Mouse (Mus musculus) layer of hippocampus, postnatal 14 days (tissue): ENCODE data around the gene Ccdc93. TPM values are rescaled to one million over a fixed set of nuclear protein-coding genes. Genes with fewer than 3 reads are reported as not detected.

Experiments
- DNase-seq, 2 experiments: peaks; one replicate each; pipeline ENCODE4 v3.0.0; 2021 to 2022; ENCODE audit warnings: low spot score in 2 of 2, mixed read lengths in 1 of 2
- long read RNA-seq, 2 experiments: library from polyadenylated mRNA; stranded (forward); transcript quantifications; one replicate each; pipeline ENCODE4 v2.0.0; 2021
- total RNA-seq, 2 experiments: library from RNA; stranded (reverse); gene quantifications; 2 replicates each; pipeline ENCODE4 v1.2.3; 2021

Gene Ccdc93
- 10 to 100 TPM; 28.7 to 34.0 TPM for total RNA-seq
- long read RNA-seq, experiment 1, full-length matches to known transcripts, result 3 of 9 reads
- long read RNA-seq, experiment 1, partial matches to known transcripts, result 2 of 9 reads
- long read RNA-seq, experiment 1, other reads (novel, unspliced or antisense), result 4 of 9 reads
- long read RNA-seq, experiment 2, full-length matches to known transcripts, result 5 of 14 reads
- long read RNA-seq, experiment 2, partial matches to known transcripts, result 1 of 14 reads
- long read RNA-seq, experiment 2, other reads (novel, unspliced or antisense), result 8 of 14 reads

GRCm38 (mm10) chr1:121430938-121431928, at the start of gene Ccdc93:
TSS of gene Ccdc93 (plus strand) at chr1:121431049.
- DNase-seq, result peak; percentile 98 to 99

GRCm38 (mm10) chr1:121381562-121381961, 49.3 kb upstream of the Ccdc93 start:
- DNase-seq, result no peak

- DNase-seq, result peak in 1 of 2 experiments; percentile 26
Observed at GRCm38 (mm10) chr1:121388312-121388711, 42.5 kb upstream of the Ccdc93 start.

- DNase-seq, result no peak
Observed at GRCm38 (mm10) chr1:121388732-121389131, 42.1 kb upstream of the Ccdc93 start.

- no peak for DNase-seq
Observed at GRCm38 (mm10) chr1:121389574-121389973, 41.3 kb upstream of the Ccdc93 start.

- DNase-seq, result no peak
Observed at GRCm38 (mm10) chr1:121390003-121390402, 40.8 kb upstream of the Ccdc93 start.

GRCm38 (mm10) chr1:121390421-121390820, 40.4 kb upstream of the Ccdc93 start:
- DNase-seq, result no peak

GRCm38 (mm10) chr1:121390855-121391254, 40.0 kb upstream of the Ccdc93 start:
- DNase-seq, result peak in 1 of 2 experiments; percentile 29

GRCm38 (mm10) chr1:121393117-121393516, 37.7 kb upstream of the Ccdc93 start:
- no peak for DNase-seq

GRCm38 (mm10) chr1:121394764-121395163, 36.1 kb upstream of the Ccdc93 start:
- no peak for DNase-seq

GRCm38 (mm10) chr1:121396501-121396900, 34.3 kb upstream of the Ccdc93 start:
- DNase-seq, result no peak

GRCm38 (mm10) chr1:121398231-121398630, 32.6 kb upstream of the Ccdc93 start:
- DNase-seq, result no peak

- DNase-seq, result peak in 1 of 2 experiments; percentile 24
Observed at GRCm38 (mm10) chr1:121398986-121399881, 31.6 kb upstream of the Ccdc93 start.

- DNase-seq, result peak in 1 of 2 experiments; percentile 69
Observed at GRCm38 (mm10) chr1:121400243-121400642, 30.6 kb upstream of the Ccdc93 start.

GRCm38 (mm10) chr1:121419084-121419483, 11.8 kb upstream of the Ccdc93 start:
- no peak for DNase-seq

- DNase-seq, result no peak
Observed at GRCm38 (mm10) chr1:121419569-121420265, 11.1 kb upstream of the Ccdc93 start.

- DNase-seq, result no peak
Observed at GRCm38 (mm10) chr1:121430183-121430937, 489 bp upstream of the Ccdc93 start.

GRCm38 (mm10) chr1:121435981-121436380, 5.1 kb downstream of the Ccdc93 start:
- DNase-seq, result no peak

- peak; percentile 74 to 75 for DNase-seq
Observed at GRCm38 (mm10) chr1:121440535-121441381, 9.9 kb downstream of the Ccdc93 start.
